Mouse (Mus musculus): ENCODE results near the gene Hivep2.

The Hivep2 gene

GRCm38 (mm10) chr10:14048322-14048915, 82.5 kb downstream of the Hivep2 start:
- no peak for DNase-seq (ENCODE audit: low spot score in 2 of 2)

DNA sequence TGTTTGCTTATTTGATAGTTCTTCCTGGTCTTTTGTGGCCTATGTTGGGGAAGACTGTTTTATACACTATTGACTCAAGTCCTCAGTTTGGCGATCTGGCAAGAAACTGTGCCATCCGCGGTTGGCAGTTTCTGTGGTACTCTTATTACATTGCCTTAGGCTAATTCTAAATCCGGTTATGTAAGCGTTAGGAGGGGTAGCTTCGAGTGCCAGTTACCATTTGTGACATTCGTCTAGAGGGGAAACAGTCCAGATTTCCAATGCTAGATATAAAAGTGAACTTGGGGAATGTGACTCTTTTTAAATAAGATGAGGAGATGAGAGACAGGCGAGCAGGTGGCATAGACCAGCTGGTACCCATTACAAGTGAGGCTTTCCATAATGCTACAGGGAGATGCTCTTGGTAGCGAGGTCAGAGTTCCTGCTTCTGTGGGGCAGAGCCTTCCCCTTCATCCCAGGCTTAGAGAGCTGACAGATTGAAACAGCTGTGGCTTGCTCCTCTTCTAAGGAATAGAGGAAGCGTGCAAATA, 83.1 kb downstream of the Hivep2 start:
- no peak for DNase-seq (ENCODE audit: low spot score in 2 of 2)

DNA sequence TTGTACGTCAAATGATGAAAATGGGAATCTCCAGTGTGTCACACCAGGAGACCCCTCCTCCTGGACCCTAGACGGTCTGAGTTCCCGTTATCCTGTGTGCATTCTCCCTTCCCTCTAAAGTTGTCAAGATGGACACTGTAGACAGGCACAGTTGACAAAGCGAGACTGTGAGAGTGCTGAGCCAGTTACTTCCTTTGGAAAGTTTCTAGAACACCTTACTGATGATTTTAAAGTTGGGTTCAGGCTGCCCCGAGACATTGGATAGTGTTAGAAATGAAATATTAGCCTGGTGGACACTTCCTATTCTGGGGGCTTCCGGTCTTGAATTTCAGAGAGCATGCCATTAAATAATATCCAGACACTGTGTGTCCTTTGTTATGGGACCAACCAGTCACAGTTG, 83.8 kb downstream of the Hivep2 start:
- DNase-seq (ENCODE audit: low spot score in 2 of 2), result no peak

GRCm38 (mm10) chr10:14050586-14050985, 84.7 kb downstream of the Hivep2 start:
- DNase-seq (ENCODE audit: low spot score in 2 of 2), result no peak

- no peak for DNase-seq (ENCODE audit: low spot score in 2 of 2)
These were observed 86.3 kb downstream of the Hivep2 start for GRCm38 (mm10) chr10:14052109-14052689.

DNA sequence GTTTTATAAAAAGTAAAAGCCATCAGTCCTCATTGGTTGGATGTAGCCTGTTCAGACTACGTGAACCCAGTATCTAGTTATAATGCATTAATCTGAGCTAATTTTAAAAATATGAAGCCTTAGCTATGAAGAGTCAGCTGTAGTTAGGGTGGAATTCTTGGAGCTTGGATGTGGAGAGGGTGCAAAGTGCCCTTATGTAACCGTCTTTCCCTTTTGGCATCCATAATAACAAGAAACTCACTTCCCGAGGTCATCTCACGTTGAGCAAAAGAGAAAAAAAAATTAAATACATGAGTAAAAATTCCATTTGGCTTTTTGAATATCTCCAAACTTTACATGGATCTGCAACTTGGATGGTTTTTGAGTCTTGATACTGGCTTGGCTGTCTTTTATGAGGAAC, 89.0 kb downstream of the Hivep2 start:
- no peak for DNase-seq (ENCODE audit: low spot score in 2 of 2)

DNA sequence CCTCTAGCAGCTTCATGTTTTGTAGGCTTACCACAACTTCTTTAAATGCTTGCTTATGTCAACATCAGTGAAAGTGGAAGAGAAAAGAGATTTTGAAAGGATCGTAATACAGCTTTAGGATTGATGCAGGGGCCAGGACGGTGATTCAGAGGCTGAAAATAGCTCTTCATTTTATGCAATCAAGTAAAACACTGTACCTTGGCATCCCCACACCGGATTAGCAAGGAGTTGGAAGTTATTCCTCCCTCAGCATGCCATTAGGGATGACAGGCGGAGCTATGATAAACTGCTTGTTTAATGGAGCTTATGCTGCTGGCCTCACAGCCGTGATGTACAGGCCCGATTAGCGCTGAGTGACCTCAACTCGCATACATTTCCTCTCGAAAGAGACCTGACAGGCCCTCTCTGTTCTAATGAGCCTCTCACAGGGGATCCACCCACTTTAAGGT, 89.7 kb downstream of the Hivep2 start:
- no peak for DNase-seq (ENCODE audit: low spot score in 2 of 2)

- DNase-seq (ENCODE audit: low spot score in 2 of 2), result no peak
These were observed 90.2 kb downstream of the Hivep2 start for GRCm38 (mm10) chr10:14056057-14056456.

GRCm38 (mm10) chr10:14056584-14057451, 90.9 kb downstream of the Hivep2 start:
- DNase-seq (ENCODE audit: low spot score in 2 of 2), result peak in 1 of 2 experiments; percentile 47

DNA sequence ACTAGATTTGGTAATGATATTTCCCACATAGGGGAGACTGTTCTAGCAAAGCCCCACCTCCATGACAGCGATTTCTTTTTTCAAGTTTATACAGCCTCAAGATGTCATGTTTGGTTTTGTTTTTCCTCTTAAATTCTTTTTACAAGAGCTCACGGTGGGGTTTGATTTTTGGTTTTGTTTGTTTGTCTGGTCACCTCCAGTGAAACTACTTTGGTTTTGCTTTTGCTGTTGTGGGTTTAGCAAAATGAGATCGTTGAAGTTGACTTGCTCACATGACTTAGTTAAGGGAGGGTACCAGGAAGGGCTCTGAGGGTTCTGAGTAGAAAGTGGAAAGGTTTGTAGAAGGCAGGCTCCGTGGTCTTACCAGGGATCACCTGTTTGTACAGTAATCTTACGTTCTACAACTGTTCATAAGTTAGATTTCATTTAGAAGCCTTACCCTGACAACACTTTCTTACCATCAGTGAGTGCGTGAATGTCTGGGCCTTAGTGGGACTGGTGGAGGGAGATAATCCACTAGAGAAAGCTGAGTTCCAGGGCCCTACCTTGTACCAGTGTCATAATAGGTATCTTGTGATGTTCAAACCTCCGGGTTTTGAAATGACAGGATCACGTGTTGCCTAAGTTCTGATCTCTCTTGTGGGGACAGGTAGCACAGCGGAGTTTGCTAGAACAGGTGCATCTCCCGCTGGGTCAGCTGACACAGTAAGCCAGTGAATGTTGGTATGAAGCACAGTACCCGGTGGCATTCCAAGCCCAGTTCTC, 92.1 kb downstream of the Hivep2 start:
- no peak for DNase-seq (ENCODE audit: low spot score in 2 of 2)

DNA sequence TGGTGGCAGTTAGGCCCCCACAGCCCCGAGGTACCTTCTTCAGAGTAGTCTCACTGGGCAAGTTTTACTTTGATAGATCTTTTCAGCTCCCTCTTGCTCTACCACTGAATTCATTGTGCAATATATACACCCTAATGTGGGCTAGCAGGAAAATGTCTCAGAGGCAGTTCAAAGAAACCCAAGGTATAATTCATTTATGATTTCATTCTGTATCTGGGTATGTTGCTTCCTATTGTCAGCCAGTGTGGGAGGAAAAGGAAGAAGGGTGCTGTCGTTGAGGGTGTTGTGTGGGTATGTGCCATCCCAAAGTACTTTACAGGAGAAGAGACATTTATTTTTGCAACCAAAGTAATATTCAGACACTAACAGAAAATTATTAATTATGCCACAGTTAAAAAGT, 92.9 kb downstream of the Hivep2 start:
- no peak for DNase-seq (ENCODE audit: low spot score in 2 of 2)

DNA sequence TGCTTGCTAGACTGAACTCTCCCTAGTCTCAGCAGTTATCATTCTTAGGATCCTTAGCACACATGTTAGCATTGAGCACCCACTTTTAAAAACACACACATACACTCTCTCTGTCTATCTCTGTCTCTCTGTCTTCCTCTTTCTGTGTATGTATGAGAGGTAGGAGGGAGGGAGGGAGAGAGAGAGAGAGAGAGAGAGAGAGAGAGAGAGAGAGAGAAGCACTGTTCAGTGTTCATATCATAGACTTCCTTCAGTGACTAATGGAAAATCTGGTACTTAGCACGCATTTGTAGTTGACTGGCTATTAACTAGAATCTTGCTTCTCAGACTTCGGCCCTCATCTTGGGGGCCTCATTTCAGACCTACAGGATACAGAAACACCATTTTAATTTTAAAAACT, 93.7 kb downstream of the Hivep2 start:
- no peak for DNase-seq (ENCODE audit: low spot score in 2 of 2)

DNA sequence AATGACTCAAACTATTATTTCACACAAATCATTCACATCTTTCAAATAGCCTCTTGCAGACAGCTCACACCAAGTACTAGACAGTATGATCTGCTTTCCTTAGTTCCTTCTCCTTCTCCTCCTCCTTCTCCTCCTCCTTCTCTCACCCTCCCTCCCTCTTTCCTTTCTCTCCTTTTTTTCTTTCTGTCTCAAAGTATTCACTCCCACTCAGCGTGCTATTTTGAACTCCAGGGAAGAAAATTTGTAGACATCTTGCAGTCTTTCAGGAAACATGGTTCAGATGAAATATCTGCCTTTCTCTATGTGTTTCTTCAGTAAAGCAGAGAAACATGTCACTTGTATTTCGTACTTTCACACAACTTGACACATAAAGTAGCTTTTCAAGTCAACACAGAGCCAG, 94.4 kb downstream of the Hivep2 start:
- DNase-seq (ENCODE audit: low spot score in 2 of 2), result no peak

GRCm38 (mm10) chr10:14063226-14063625, 97.4 kb downstream of the Hivep2 start:
- DNase-seq (ENCODE audit: low spot score in 2 of 2), result no peak

GRCm38 (mm10) chr10:14064759-14065395, 99.0 kb downstream of the Hivep2 start:
- DNase-seq (ENCODE audit: low spot score in 2 of 2), result no peak

DNA sequence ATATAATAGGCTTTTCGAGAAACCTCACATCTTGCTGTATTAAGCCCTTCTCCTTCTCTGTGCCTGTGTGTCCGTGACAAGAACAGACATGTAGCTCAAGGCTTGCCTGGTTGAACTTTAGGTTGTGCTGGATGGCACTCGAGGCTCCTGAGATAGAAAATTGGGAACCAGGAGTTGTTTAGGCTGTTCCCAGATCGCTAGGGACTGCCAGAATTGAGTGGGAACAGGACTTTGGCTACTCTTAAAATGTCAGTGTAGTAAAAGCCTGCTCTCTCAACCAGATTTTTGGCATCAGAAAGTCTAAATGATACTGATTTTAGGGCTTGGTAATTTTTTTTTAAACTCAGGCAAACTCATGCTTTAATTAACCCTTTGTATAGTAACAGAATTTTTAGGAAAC, 101.9 kb downstream of the Hivep2 start:
- no peak for DNase-seq (ENCODE audit: low spot score in 2 of 2)

DNA sequence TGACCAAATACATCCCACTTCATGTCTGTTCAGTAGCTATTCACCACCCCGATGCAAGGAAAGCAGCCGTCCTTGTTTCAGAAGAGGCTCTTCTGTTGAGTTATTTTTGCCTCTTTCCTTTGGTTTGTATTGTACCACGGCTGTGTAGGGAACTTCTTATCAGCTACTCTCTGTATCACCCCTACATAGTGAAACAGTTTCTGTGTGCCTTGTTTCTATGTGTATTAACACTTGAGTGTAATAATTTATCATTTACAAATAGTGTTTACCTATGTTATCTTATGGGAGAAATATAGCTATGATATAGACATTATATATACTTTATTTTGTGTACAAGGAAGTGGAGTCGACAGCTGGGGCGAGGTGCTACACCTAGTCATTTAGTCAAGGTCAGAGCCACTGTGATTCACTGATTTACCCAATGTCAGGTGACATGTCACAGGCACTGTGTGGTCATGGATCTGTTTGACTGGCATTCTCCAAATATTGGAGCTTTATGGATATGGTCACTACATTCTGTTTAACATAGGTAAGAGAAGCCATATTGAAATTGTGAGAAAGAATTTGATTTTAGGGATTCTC, 104.7 kb downstream of the Hivep2 start:
- no peak for DNase-seq (ENCODE audit: low spot score in 2 of 2)

GRCm38 (mm10) chr10:14072504-14072903, 106.6 kb downstream of the Hivep2 start:
- no peak for DNase-seq (ENCODE audit: low spot score in 2 of 2)

GRCm38 (mm10) chr10:14075767-14076166, 109.9 kb downstream of the Hivep2 start:
- DNase-seq (ENCODE audit: low spot score in 2 of 2), result no peak

GRCm38 (mm10) chr10:14076880-14077279, 111.0 kb downstream of the Hivep2 start:
- no peak for DNase-seq (ENCODE audit: low spot score in 2 of 2)

DNA sequence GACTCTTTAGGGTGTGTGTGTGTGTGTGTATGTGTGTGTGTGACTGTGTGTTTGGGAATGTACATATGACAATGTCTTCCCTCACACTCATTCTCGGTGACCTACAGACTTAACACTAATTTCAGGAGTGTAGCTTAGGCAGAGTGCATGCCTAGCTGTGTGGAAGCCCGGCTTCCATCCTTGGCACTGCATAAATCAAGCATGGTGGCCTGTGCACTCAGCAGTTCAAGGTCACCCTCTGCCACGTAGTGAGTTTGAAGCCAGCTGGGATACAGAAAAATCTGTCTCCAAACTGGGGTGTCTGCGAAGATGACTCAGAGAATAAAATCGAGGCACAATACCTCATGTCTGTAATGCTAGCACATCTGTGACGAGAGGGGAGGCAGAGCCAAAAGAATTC, 115.0 kb downstream of the Hivep2 start:
- no peak for DNase-seq (ENCODE audit: low spot score in 2 of 2)

Measured in frontal cortex, postnatal 14 days (tissue).